Mouse (Mus musculus) liver, embryonic 12.5 days (tissue): ENCODE measurements around the gene Vps52. TPM values are rescaled to one million over a fixed set of nuclear protein-coding genes. Genes with fewer than 3 reads are reported as not detected.

Experiments
- ATAC-seq: fragments of 200-750 bp; cut with Nextera tagmentation; 2 replicates; pipeline ENCODE4 v1.8.0; 2017; ENCODE audit warnings: moderate number of reproducible peaks, mild to moderate bottlenecking, moderate library complexity
- H3K27ac ChIP-seq: fragments of 300-500 bp; sonication (generic); 2 replicates; pipeline ENCODE4 v1.5.1; 2016; ENCODE audit warnings: mild to moderate bottlenecking
- H3K27me3 ChIP-seq: fragments of 300-500 bp; sonication (generic); replicated peaks from 2 replicates; pipeline ENCODE4 v1.6.1; 2016; ENCODE audit warnings: mild to moderate bottlenecking, moderate library complexity
- H3K36me3 ChIP-seq: fragments of 300-500 bp; sonication (generic); 2 replicates; pipeline ENCODE4 v1.6.1; 2016; ENCODE audit warnings: mild to moderate bottlenecking, moderate library complexity
- H3K4me1 ChIP-seq: fragments of 300-500 bp; sonication (generic); 2 replicates; pipeline ENCODE4 v1.6.1; 2016
- H3K4me2 ChIP-seq: fragments of 300-500 bp; sonication (generic); 2 replicates; pipeline ENCODE4 v1.6.1; 2016; ENCODE audit warnings: mild to moderate bottlenecking, moderate library complexity
- H3K4me3 ChIP-seq: fragments of 300-500 bp; sonication (generic); 2 replicates; pipeline ENCODE4 v1.5.1; 2016; ENCODE audit warnings: mild to moderate bottlenecking, moderate library complexity
- H3K9ac ChIP-seq: fragments of 300-500 bp; sonication (generic); 2 replicates; pipeline ENCODE4 v1.6.1; 2016; ENCODE audit warnings: mild to moderate bottlenecking, moderate library complexity
- H3K9me3 ChIP-seq: fragments of 300-500 bp; sonication (generic); replicated peaks from 2 replicates; pipeline ENCODE4 v1.6.1; 2016; ENCODE audit warnings: mild to moderate bottlenecking, moderate library complexity
- WGBS: fragments of 180-500 bp; shearing (Covaris S2); methylation state at CpG from one replicate; pipeline ENCODE4 v1.1.7; 2016; ENCODE audit not compliant: insufficient replicate concordance; 5-methylcytosine and 5-hydroxymethylcytosine counted together
- polyA plus RNA-seq: library from polyadenylated mRNA; unstranded; fragments of >200 nt; fragmentation: Nextera tagmentation; extraction: Ambion mirVana; gene quantifications from 2 replicates; pipeline ENCODE4 v1.2.1, GENCODE M21; 2016

Gene Vps52
- polyA plus RNA-seq, 1 experiment from 2014 or later: 43.5 TPM

- Histone ChIP-seq H3K4me1 (peaks cover 22% of the 10 kb centered on the region), H3K36me3 (no peaks in the 10 kb centered on the region), H3K27ac (no peak overlapping the region), H3K27me3 (peaks cover 47% of the 10 kb centered on the region), H3K4me3 (no peak overlapping the region), H3K9me3 (no peaks in the 10 kb centered on the region), H3K4me2 (no peak overlapping the region), H3K9ac (no peak overlapping the region)
- no peak for ATAC-seq
- 5% methylated on average over 5 of the region's 5 CpGs for WGBS
Observed at GRCm38 (mm10) chr17:34003426-34003825, 47.8 kb downstream of the Vps52 start.

DNA sequence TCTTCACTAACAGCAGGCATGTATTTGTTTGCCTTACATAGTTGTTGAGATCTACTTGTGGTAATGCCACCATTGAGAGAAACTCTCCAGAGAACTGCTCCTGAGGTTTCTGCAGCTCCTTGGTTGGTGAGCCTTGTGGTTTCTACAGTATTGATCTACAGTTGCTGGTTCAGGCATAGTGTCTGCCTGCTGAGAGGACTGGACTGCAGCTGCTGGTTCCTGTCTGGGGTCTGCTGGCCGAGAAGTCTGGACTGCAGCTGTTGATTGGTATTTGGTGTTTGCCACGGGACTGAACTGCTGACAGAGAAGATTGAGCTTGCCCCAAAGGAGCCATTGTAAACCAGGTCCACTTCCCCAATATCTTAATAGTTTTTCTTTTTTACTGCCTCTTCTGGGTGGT lies 51.0 kb downstream of the Vps52 start:
- Histone ChIP-seq H3K27ac (no peak overlapping the region), H3K9me3 (no peaks in the 10 kb centered on the region), H3K4me3 (no peak overlapping the region), H3K9ac (no peak overlapping the region), H3K36me3 (no peaks in the 10 kb centered on the region), H3K4me2 (no peak overlapping the region), H3K4me1 (no peaks in the 10 kb centered on the region), H3K27me3 (peaks cover 26% of the 10 kb centered on the region)
- ATAC-seq: no peak
- WGBS: 30% methylated on average over 2 of the region's 2 CpGs

GRCm38 (mm10) chr17:34010156-34010555 lies 54.5 kb downstream of the Vps52 start:
- Histone ChIP-seq H3K4me2 (no peak overlapping the region), H3K4me3 (no peak overlapping the region), H3K27ac (no peak overlapping the region), H3K9ac (no peak overlapping the region), H3K9me3 (peaks cover 4% of the 10 kb centered on the region; the same call in 1 of the 2 replicates), H3K27me3 (peaks cover 27% of the 10 kb centered on the region), H3K4me1 (no peaks in the 10 kb centered on the region), H3K36me3 (no peaks in the 10 kb centered on the region)
- 57% methylated on average over 5 of the region's 5 CpGs for WGBS
- ATAC-seq: no peak

DNA sequence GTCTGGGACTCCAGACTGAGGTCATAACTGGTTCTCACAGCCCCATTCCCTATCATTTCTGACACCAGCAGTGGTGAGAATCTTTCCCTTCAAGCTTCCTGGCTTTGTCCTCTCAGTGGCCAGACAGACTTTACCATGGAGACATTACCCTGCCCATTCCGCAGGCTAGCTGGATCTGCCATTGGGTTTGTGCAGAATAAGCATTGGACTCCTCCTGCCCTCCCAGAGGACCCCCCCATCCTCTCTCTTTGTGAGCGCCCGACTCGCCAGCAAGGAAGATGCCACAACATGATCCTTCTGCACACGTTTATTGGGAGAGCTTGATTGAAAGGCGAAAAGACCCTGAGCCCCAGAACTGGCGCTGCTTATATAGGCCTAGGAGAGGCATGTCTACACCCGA lies 57.8 kb downstream of the Vps52 start:
- Histone ChIP-seq H3K4me1 (no peaks in the 10 kb centered on the region), H3K9ac (no peak overlapping the region), H3K9me3 (peaks cover 9% of the 10 kb centered on the region), H3K27me3 (peaks cover 18% of the 10 kb centered on the region), H3K27ac (no peak overlapping the region), H3K4me2 (no peak overlapping the region), H3K4me3 (no peak overlapping the region), H3K36me3 (no peaks in the 10 kb centered on the region)
- WGBS: 88% methylated on average over 8 of the region's 8 CpGs
- ATAC-seq: no peak

Other genes starting within 250 kb of the Vps52 start
- 196 and 205 TPM in 2 replicates for gene March2, start 237.1 kb upstream of the Vps52 start, polyA plus RNA-seq
- 147 and 169 TPM in 2 replicates for gene Rab11b, start 195.3 kb upstream of the Vps52 start, polyA plus RNA-seq
- gene Angptl4, start 174.0 kb upstream of the Vps52 start, polyA plus RNA-seq: 17.3 and 21.0 TPM in 2 replicates
- gene Kank3, start 145.3 kb upstream of the Vps52 start, polyA plus RNA-seq: 12.6 and 13.2 TPM in 2 replicates
- 689 and 715 TPM in 2 replicates for gene Rps28, start 131.2 kb upstream of the Vps52 start, polyA plus RNA-seq
- 296 and 311 TPM in 2 replicates for gene Ndufa7, start 131.2 kb upstream of the Vps52 start, polyA plus RNA-seq
- 22.2 and 24.1 TPM in 2 replicates for gene Cd320, start 112.7 kb upstream of the Vps52 start, polyA plus RNA-seq
- gene Gm7029, start 82.0 kb upstream of the Vps52 start, polyA plus RNA-seq: not detected in 2 replicates
- gene Kifc1, start 65.2 kb upstream of the Vps52 start, polyA plus RNA-seq: 4.8 and 6.0 TPM in 2 replicates
- gene Platr17, start 50.7 kb upstream of the Vps52 start, polyA plus RNA-seq: 0.51 and 0.78 TPM in 2 replicates
- gene Daxx, start 46.4 kb upstream of the Vps52 start, polyA plus RNA-seq: 33.4 and 37.1 TPM in 2 replicates
- 29.4 and 30.1 TPM in 2 replicates for gene Tapbp, start 39.9 kb upstream of the Vps52 start, polyA plus RNA-seq
- 13.6 and 14.8 TPM in 2 replicates for gene Zbtb22, start 39.9 kb upstream of the Vps52 start, polyA plus RNA-seq
- 17.3 and 18.4 TPM in 2 replicates for gene Rgl2, start 26.3 kb upstream of the Vps52 start, polyA plus RNA-seq
- 164 and 177 TPM in 2 replicates for gene Pfdn6, start 15.5 kb upstream of the Vps52 start, polyA plus RNA-seq
- gene Wdr46, start 15.2 kb upstream of the Vps52 start, polyA plus RNA-seq: 49.4 and 52.7 TPM in 2 replicates
- gene B3galt4, start 4.3 kb upstream of the Vps52 start, polyA plus RNA-seq: 2.1 and 2.6 TPM in 2 replicates
- 1,396 and 1,433 TPM in 2 replicates for gene Rps18, start 189 bp downstream of the Vps52 start, polyA plus RNA-seq
- gene H2-K1, start 44.5 kb downstream of the Vps52 start, polyA plus RNA-seq: 82.1 and 83.5 TPM in 2 replicates
- gene Ring1, start 68.9 kb downstream of the Vps52 start, polyA plus RNA-seq: 10.6 and 10.7 TPM in 2 replicates
- 33.2 and 36.1 TPM in 2 replicates for gene H2-Ke6, start 72.2 kb downstream of the Vps52 start, polyA plus RNA-seq
- 91.7 and 96.0 TPM in 2 replicates for gene Slc39a7, start 75.9 kb downstream of the Vps52 start, polyA plus RNA-seq
- 29.2 and 31.3 TPM in 2 replicates for gene Rxrb, start 76.0 kb downstream of the Vps52 start, polyA plus RNA-seq
- 0.37 and 0.54 TPM in 2 replicates for gene Col11a2, start 83.6 kb downstream of the Vps52 start, polyA plus RNA-seq
- gene H2-Oa, start 136.5 kb downstream of the Vps52 start, polyA plus RNA-seq: 0.37 and 0.56 TPM in 2 replicates
- gene H2-DMa, start 163.7 kb downstream of the Vps52 start, polyA plus RNA-seq: 3.1 and 4.3 TPM in 2 replicates
- gene Brd2, start 166.8 kb downstream of the Vps52 start, polyA plus RNA-seq: 59.9 and 66.1 TPM in 2 replicates
- gene H2-DMb2, start 187.5 kb downstream of the Vps52 start, polyA plus RNA-seq: 0.30 and 0.35 TPM in 2 replicates
- 0.21 and 0.45 TPM in 2 replicates for gene H2-DMb1, start 197.3 kb downstream of the Vps52 start, polyA plus RNA-seq
- gene Tap1, start 231.7 kb downstream of the Vps52 start, polyA plus RNA-seq: 2.3 and 2.6 TPM in 2 replicates
- 4.5 and 5.0 TPM in 2 replicates for gene Psmb9, start 232.0 kb downstream of the Vps52 start, polyA plus RNA-seq
- 12.5 and 13.5 TPM in 2 replicates for gene Psmb8, start 241.9 kb downstream of the Vps52 start, polyA plus RNA-seq
- gene Tap2, start 247.7 kb downstream of the Vps52 start, polyA plus RNA-seq: 5.6 and 6.9 TPM in 2 replicates